Mouse (Mus musculus) embryonic fibroblast, embryonic 13.5 days (primary cell): ENCODE measurements around the gene Cdkl2.

Experiments
- CTCF ChIP-seq: IDR thresholded peaks from 2 replicates; pipeline ENCODE4 v1.5.1; 2011; ENCODE audit warnings: mild to moderate bottlenecking, control low read depth, low read length, moderate library complexity, borderline replicate concordance; ENCODE audit not compliant: insufficient read depth
- POLR2A ChIP-seq: IDR thresholded peaks from 2 replicates; pipeline ENCODE4 v1.6.1; 2011; ENCODE audit warnings: low read depth, mild to moderate bottlenecking, control low read depth, low read length, moderate library complexity

DNA sequence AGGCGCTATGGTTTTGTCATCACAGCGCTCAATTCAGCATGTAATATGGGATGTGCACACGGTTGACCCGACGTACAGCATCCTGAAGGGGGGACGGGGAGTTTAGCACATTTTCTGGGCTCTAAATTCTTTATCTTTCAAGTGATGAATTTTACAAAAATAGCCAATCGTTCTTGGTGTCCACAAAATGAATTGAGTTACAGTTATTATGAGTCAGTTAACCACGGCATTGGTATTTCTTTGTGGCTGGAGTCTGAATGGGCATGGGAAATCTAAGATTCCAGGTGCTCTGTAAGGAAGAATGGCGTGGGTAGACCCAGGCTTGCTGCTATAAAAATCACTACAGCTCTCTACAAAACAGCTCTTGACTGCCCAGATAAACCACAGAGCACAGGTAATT lies 54.4 kb downstream of the Cdkl2 start:
- TF ChIP-seq CTCF (no peak), POLR2A (no peak)
